Mouse (Mus musculus) megakaryocyte-erythroid progenitor cell, adult 5-6 weeks (primary cell): ENCODE data around the gene Lurap1. TPM values are rescaled to one million over a fixed set of nuclear protein-coding genes. Genes with fewer than 3 reads are reported as not detected.

Experiments
- ATAC-seq: replicated peaks from 2 replicates; pipeline ENCODE4 v1.8.0; 2016; ENCODE audit warnings: mild to moderate bottlenecking, inconsistent platforms; ENCODE audit not compliant: severe bottlenecking, poor library complexity, low FRiP score, low TSS enrichment
- total RNA-seq, 2 experiments: library from RNA; stranded (forward) in 1 of 2; stranded (reverse) in 1 of 2; fragments of 200-1000, 215-1000 nt in 1 of 2; fragments of >200 nt in 1 of 2; fragmentation: Nextera tagmentation in 1 of 2; gene quantifications; 2 replicates each; pipeline ENCODE4 v1.2.3; 2014 to 2017

The Lurap1 gene
- total RNA-seq, 2 experiments from 2014 or later, result 0.14 TPM; not detected in 1

- peak; percentile 46 for ATAC-seq
These were observed 25.2 kb downstream of the Lurap1 start for GRCm38 (mm10) chr4:116125803-116126386.

GRCm38 (mm10) chr4:116123602-116124519, 27.3 kb downstream of the Lurap1 start, which contains the start of the genes Rad54l and Pomgnt1:
Gene Rad54l (minus strand): TSS chr4:116123690.
Gene Pomgnt1 (plus strand): TSS chr4:116123840.
- ATAC-seq, result peak; percentile 97

- peak; percentile 40 for ATAC-seq
These were observed 28.4 kb downstream of the Lurap1 start for GRCm38 (mm10) chr4:116122762-116123161.

- no peak for ATAC-seq
These were observed 39.7 kb downstream of the Lurap1 start for GRCm38 (mm10) chr4:116111486-116111885.

GRCm38 (mm10) chr4:116110695-116111094, 40.4 kb downstream of the Lurap1 start:
- no peak for ATAC-seq

- ATAC-seq, result no peak
These were observed 45.9 kb downstream of the Lurap1 start for GRCm38 (mm10) chr4:116105278-116105677.

- peak; percentile 89 for ATAC-seq
These were observed 50.2 kb downstream of the Lurap1 start for GRCm38 (mm10) chr4:116100959-116101358.

- no peak for ATAC-seq
These were observed 53.9 kb downstream of the Lurap1 start for GRCm38 (mm10) chr4:116097211-116097610.

GRCm38 (mm10) chr4:116096291-116096690, 54.8 kb downstream of the Lurap1 start:
- no peak for ATAC-seq

GRCm38 (mm10) chr4:116088510-116089249, 62.5 kb downstream of the Lurap1 start:
- no peak for ATAC-seq

Other genes starting within 250 kb of the Lurap1 start
- not detected in 2 replicates for gene Dmbx1, start 211.4 kb downstream of the Lurap1 start, total RNA-seq (2014; fragmentation: Nextera tagmentation)
- not detected in 2 replicates for gene Dmbx1, start 211.4 kb downstream of the Lurap1 start, total RNA-seq (2017)
- gene Faah, start 133.4 kb downstream of the Lurap1 start, total RNA-seq (2014; fragmentation: Nextera tagmentation), result 1.4 and 5.0 TPM in 2 replicates
- 0.85 and 2.3 TPM in 2 replicates for gene Faah, start 133.4 kb downstream of the Lurap1 start, total RNA-seq (2017)
- 11.5 and 12.5 TPM in 2 replicates for gene Nsun4, start 97.5 kb downstream of the Lurap1 start, total RNA-seq (2014; fragmentation: Nextera tagmentation)
- gene Nsun4, start 97.5 kb downstream of the Lurap1 start, total RNA-seq (2017), result 11.2 and 12.5 TPM in 2 replicates
- gene Uqcrh, start 76.3 kb downstream of the Lurap1 start, total RNA-seq (2014; fragmentation: Nextera tagmentation), result 1,038 and 1,202 TPM in 2 replicates
- gene Uqcrh, start 76.3 kb downstream of the Lurap1 start, total RNA-seq (2017), result 483 and 550 TPM in 2 replicates
- gene Lrrc41, start 76.1 kb downstream of the Lurap1 start, total RNA-seq (2014; fragmentation: Nextera tagmentation), result 29.8 and 30.8 TPM in 2 replicates
- gene Lrrc41, start 76.1 kb downstream of the Lurap1 start, total RNA-seq (2017), result 16.4 and 20.6 TPM in 2 replicates
- 49.4 and 50.1 TPM in 2 replicates for gene Rad54l, start 27.6 kb downstream of the Lurap1 start, total RNA-seq (2014; fragmentation: Nextera tagmentation)
- 23.0 and 35.2 TPM in 2 replicates for gene Rad54l, start 27.6 kb downstream of the Lurap1 start, total RNA-seq (2017)
- 26.4 and 31.7 TPM in 2 replicates for gene Pomgnt1, start 27.5 kb downstream of the Lurap1 start, total RNA-seq (2014; fragmentation: Nextera tagmentation)
- gene Pomgnt1, start 27.5 kb downstream of the Lurap1 start, total RNA-seq (2017), result 15.0 and 26.1 TPM in 2 replicates
- not detected in 2 replicates for gene Tspan1, start 16.3 kb upstream of the Lurap1 start, total RNA-seq (2014; fragmentation: Nextera tagmentation)
- gene Tspan1, start 16.3 kb upstream of the Lurap1 start, total RNA-seq (2017), result not detected in 2 replicates
- not detected in 2 replicates for gene 1700042G07Rik, start 22.0 kb upstream of the Lurap1 start, total RNA-seq (2014; fragmentation: Nextera tagmentation)
- not detected in 2 replicates for gene 1700042G07Rik, start 22.0 kb upstream of the Lurap1 start, total RNA-seq (2017)
- gene Gm49337, start 22.0 kb upstream of the Lurap1 start, total RNA-seq (2014; fragmentation: Nextera tagmentation), result not detected in 2 replicates
- gene Gm49337, start 22.0 kb upstream of the Lurap1 start, total RNA-seq (2017), result not detected in 2 replicates
- 0.20 and 0.52 TPM in 2 replicates for gene Pik3r3, start 70.3 kb upstream of the Lurap1 start, total RNA-seq (2014; fragmentation: Nextera tagmentation)
- gene Pik3r3, start 70.3 kb upstream of the Lurap1 start, total RNA-seq (2017), result 1.9 and 3.4 TPM in 2 replicates